Mouse (Mus musculus): Measurements from ENCODE around the gene Entr1. TPM values are rescaled to one million over a fixed set of nuclear protein-coding genes. Genes with fewer than 3 reads are reported as not detected.

Gene Entr1
- polyA plus RNA-seq, 1 experiment = 388 TPM

GRCm38 (mm10) chr2:26338302-26339203 is 50.6 kb downstream of the Entr1 start:
- Histone ChIP-seq H3K4me1 (ENCODE audit: control insufficient read depth, insufficient read depth, low read length) (peaks cover 4% of the 10 kb centered on the region; the same call in 1 of the 2 replicates), H3K27ac (ENCODE audit: control insufficient read depth, insufficient read depth, low read depth, low read length) (no peak overlapping the region), H3K4me3 (ENCODE audit: control insufficient read depth, low read depth, low read length) (no peak overlapping the region), H3K36me3 (ENCODE audit: control insufficient read depth, insufficient read depth, low read length) (no peaks in the 10 kb centered on the region), H3K27me3 (ENCODE audit: control insufficient read depth, insufficient read depth, low read length) (no peaks in the 10 kb centered on the region)
- TF ChIP-seq CTCF (IDR thresholded peaks at IDR 0.05; ENCODE audit: control insufficient read depth, insufficient read depth, insufficient replicate concordance, low read depth, low read length) (no peak), POLR2A (IDR thresholded peaks at IDR 0.05; ENCODE audit: control insufficient read depth, low read depth, low read length) (no peak)

Other genes starting within 250 kb of the Entr1 start
- 0.20 and 0.65 TPM in 2 replicates for gene Lhx3, start 181.0 kb downstream of the Entr1 start, polyA plus RNA-seq (2012; rRNA removed)
- 26.3 and 33.0 TPM in 2 replicates for gene Qsox2, start 151.8 kb downstream of the Entr1 start, polyA plus RNA-seq (2012; rRNA removed)
- 90.3 and 101 TPM in 2 replicates for gene Ccdc187, start 94.8 kb downstream of the Entr1 start, polyA plus RNA-seq (2012; rRNA removed)
- gene Gpsm1, start 73.8 kb downstream of the Entr1 start, polyA plus RNA-seq (2012; rRNA removed) = 16.6 and 20.5 TPM in 2 replicates
- 6.2 and 6.5 TPM in 2 replicates for gene Dnlz, start 37.2 kb downstream of the Entr1 start, polyA plus RNA-seq (2012; rRNA removed)
- gene Card9, start 28.4 kb downstream of the Entr1 start, polyA plus RNA-seq (2012; rRNA removed) = 0.75 and 1.9 TPM in 2 replicates
- 20.2 and 22.5 TPM in 2 replicates for gene Snapc4, start 8.7 kb downstream of the Entr1 start, polyA plus RNA-seq (2012; rRNA removed)
- gene Pmpca, start within 50 bp of the Entr1 start, polyA plus RNA-seq (2012; rRNA removed) = 65.5 and 74.1 TPM in 2 replicates
- 67.3 and 71.0 TPM in 2 replicates for gene Inpp5e, start 19.9 kb upstream of the Entr1 start, polyA plus RNA-seq (2012; rRNA removed)
- gene Sec16a, start 55.9 kb upstream of the Entr1 start, polyA plus RNA-seq (2012; rRNA removed) = 58.1 and 58.6 TPM in 2 replicates
- 3.0 TPM in 2 replicates for gene Notch1, start 127.3 kb upstream of the Entr1 start, polyA plus RNA-seq (2012; rRNA removed)
- 27.4 and 41.2 TPM in 2 replicates for gene Egfl7, start 190.7 kb upstream of the Entr1 start, polyA plus RNA-seq (2012; rRNA removed)
- not detected in 2 replicates for gene Gm20532, start 197.3 kb upstream of the Entr1 start, polyA plus RNA-seq (2012; rRNA removed)
- gene Agpat2, start 215.1 kb upstream of the Entr1 start, polyA plus RNA-seq (2012; rRNA removed) = 223 and 249 TPM in 2 replicates
- gene Fam69b, start 239.1 kb upstream of the Entr1 start, polyA plus RNA-seq (2012; rRNA removed) = 10.3 and 12.0 TPM in 2 replicates